Mouse (Mus musculus): ENCODE results near the gene Gm28919. TPM values are rescaled to one million over a fixed set of nuclear protein-coding genes. Genes with fewer than 3 reads are reported as not detected.
"Not testable (repeated sequence)": the region's sequence is repeated elsewhere in the genome, so short reads cannot be mapped to it uniquely, and the experiment has no call there.

The Gm28919 gene
- polyA plus RNA-seq (2016; fragmentation: Nextera tagmentation; extraction: Ambion mirVana): not detected in 2 replicates

DNA sequence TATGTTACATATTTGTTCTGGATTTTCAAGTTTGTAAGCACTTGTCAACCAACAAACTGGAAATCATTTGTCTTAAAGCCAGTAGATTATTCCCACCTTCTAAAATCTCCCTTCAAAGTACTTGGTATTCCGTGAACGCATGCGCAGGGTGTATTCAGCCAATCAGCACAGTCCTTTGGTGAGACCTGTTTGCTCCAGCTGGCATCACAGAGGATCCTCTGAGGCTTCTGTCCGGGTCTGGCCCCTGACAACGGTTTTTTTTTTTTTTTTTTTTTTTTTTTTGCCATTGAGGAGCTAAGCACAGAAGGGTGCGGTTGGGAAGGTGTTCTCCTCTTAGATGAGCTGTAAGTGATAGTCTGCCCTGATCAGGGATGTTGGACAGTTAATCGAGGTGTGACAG is at the start of gene Gm28919:
Gene Gm28919, plus strand, starts transcription at position 301 of the 400 bp plus-strand sequence.
- H3K4me3 ChIP-seq; H3K36me3 ChIP-seq; H3K9ac ChIP-seq (replicated peaks); H3K4me1 ChIP-seq; H3K27ac ChIP-seq (replicated peaks); H3K27me3 ChIP-seq; H3K9me3 ChIP-seq; ATAC-seq (ENCODE audit: low FRiP score, low read depth); H3K4me2 ChIP-seq (replicated peaks): not testable (repeated sequence)
- 80% methylated on average over 1 of the region's 7 CpGs for WGBS

Other genes with a start within 250 kb of the Gm28919 start
- gene Gm21719, start 99.3 kb downstream of the Gm28919 start, polyA plus RNA-seq (2016; fragmentation: Nextera tagmentation; extraction: Ambion mirVana): not detected in 2 replicates

Data from midbrain, embryonic 12.5 days (tissue).